29 mouse cellular contexts compared by ENCODE assay signal in genomic region chr7:18734451-18734850, GRCm38 (mm10). TPM values are rescaled to one million over a fixed set of nuclear protein-coding genes. Genes with fewer than 3 reads are reported as not detected.
"Had no signal": no experiment of that assay in that cellular context is flagged by ENCODE, and none has a peak within 500 bp of the region (broad histone marks: within the 10 kb centered on the region; RNA-seq: fewer than 3 reads in every experiment).

No protein-coding gene starts in this region.

- DNase-seq: kidney, adult 18-20 months; kidney, adult 9 months; kidney, postnatal 14 days; kidney, postnatal 4 days; left cerebral cortex, postnatal 4 days; lung, adult 2 months; midbrain, embryonic 14.5 days; thymus, adult 18-20 months; thymus, postnatal 36 days had no signal

- H3K36me3 ChIP-seq: limb, embryonic 12.5 days; limb, embryonic 15.5 days; liver, embryonic 15.5 days had no signal

- H3K4me2 ChIP-seq: limb, embryonic 12.5 days; limb, embryonic 15.5 days; liver, embryonic 11.5 days; liver, embryonic 15.5 days; midbrain, embryonic 11.5 days had no signal

- H3K4me3 ChIP-seq: limb, embryonic 12.5 days; limb, embryonic 15.5 days; liver, embryonic 15.5 days had no signal

- H3K4me1 ChIP-seq: limb, embryonic 12.5 days; limb, embryonic 15.5 days; liver, embryonic 15.5 days had no signal

- H3K27ac ChIP-seq: limb, embryonic 12.5 days; limb, embryonic 15.5 days; liver, embryonic 15.5 days had no signal

- H3K9me3 ChIP-seq: limb, embryonic 12.5 days; limb, embryonic 15.5 days; liver, embryonic 15.5 days had no signal

- H3K27me3 ChIP-seq: limb, embryonic 12.5 days; limb, embryonic 15.5 days; liver, embryonic 15.5 days had no signal

- H3K9ac ChIP-seq: limb, embryonic 12.5 days; limb, embryonic 15.5 days; liver, embryonic 15.5 days had no signal

RNA-seq across cellular contexts. Expression of gene Psg22, which starts 16.6 kb away (rescaled TPM):
- total RNA-seq: layer of hippocampus, adult 18-20 months; layer of hippocampus, postnatal 14 days; left cerebral cortex, adult 8-10 months; left cerebral cortex, postnatal 14 days; left cerebral cortex, postnatal 4 days; megakaryocyte progenitor cell, adult 5-6 weeks; megakaryocyte-erythroid progenitor cell, adult 5-6 weeks; midbrain, postnatal 0 days had no signal
- polyA plus RNA-seq: kidney, embryonic 16.5 days; limb, embryonic 12.5 days; limb, embryonic 15.5 days; liver, embryonic 11.5 days; lung, adult 2 months; midbrain, embryonic 11.5 days; midbrain, embryonic 14.5 days; midbrain, postnatal 0 days; neural tube, embryonic 11.5 days; neural tube, embryonic 14.5 days; spleen, adult 2 months; stomach, embryonic 16.5 days; urinary bladder, adult 2 months had no signal

RNA-seq across cellular contexts. Expression of gene Psg20, which starts 48.5 kb away (rescaled TPM):
- total RNA-seq: layer of hippocampus, adult 18-20 months; layer of hippocampus, postnatal 14 days; left cerebral cortex, postnatal 14 days; left cerebral cortex, postnatal 4 days; megakaryocyte progenitor cell, adult 5-6 weeks; megakaryocyte-erythroid progenitor cell, adult 5-6 weeks; midbrain, postnatal 0 days had no signal
- polyA plus RNA-seq: kidney, embryonic 16.5 days; limb, embryonic 12.5 days; limb, embryonic 15.5 days; liver, embryonic 11.5 days; liver, embryonic 15.5 days; lung, adult 2 months; midbrain, embryonic 11.5 days; midbrain, embryonic 14.5 days; midbrain, postnatal 0 days; neural tube, embryonic 11.5 days; neural tube, embryonic 14.5 days; small intestine, adult 2 months; spleen, adult 2 months; stomach, embryonic 16.5 days; testis, adult 2 months; urinary bladder, adult 2 months had no signal
